Mouse (Mus musculus) stomach, embryonic 14.5 days (tissue): Measurements from ENCODE around the gene Slc10a7. TPM values are rescaled to one million over a fixed set of nuclear protein-coding genes. Genes with fewer than 3 reads are reported as not detected.

Source experiments
- ATAC-seq: fragments of 200-750 bp; cut with Nextera tagmentation; 2 replicates; pipeline ENCODE4 v1.8.0; 2017; ENCODE audit warnings: low read depth, moderate TSS enrichment; ENCODE audit not compliant: insufficient number of reproducible peaks, insufficient read depth, low FRiP score
- H3K27ac ChIP-seq: fragments of 300-500 bp; sonication (generic); 2 replicates; pipeline ENCODE4 v1.5.1; 2014; ENCODE audit warnings: mild to moderate bottlenecking, low read length, moderate library complexity, mixed read lengths
- H3K27me3 ChIP-seq: fragments of 300-500 bp; sonication (generic); 2 replicates; pipeline ENCODE4 v1.6.1; 2014; ENCODE audit warnings: low read length, control low read depth, mixed read lengths; ENCODE audit not compliant: control insufficient read depth, insufficient read depth
- H3K36me3 ChIP-seq: fragments of 300-500 bp; sonication (generic); 2 replicates; pipeline ENCODE4 v1.6.1; 2014; ENCODE audit warnings: mild to moderate bottlenecking, control low read depth, low read length, moderate library complexity, mixed read lengths; ENCODE audit not compliant: control insufficient read depth, insufficient read depth
- H3K4me1 ChIP-seq: fragments of 300-500 bp; sonication (generic); 2 replicates; pipeline ENCODE4 v1.6.1; 2014; ENCODE audit warnings: low read length, control low read depth, mixed read lengths; ENCODE audit not compliant: control insufficient read depth, insufficient read depth
- H3K4me2 ChIP-seq: fragments of 300-500 bp; sonication (generic); replicated peaks from 2 replicates; pipeline ENCODE4 v1.6.1; 2014; ENCODE audit warnings: low read depth, low read length, control low read depth
- H3K4me3 ChIP-seq: fragments of 300-500 bp; sonication (generic); 2 replicates; pipeline ENCODE4 v1.5.1; 2014; ENCODE audit warnings: low read depth, low read length, control low read depth
- H3K9ac ChIP-seq: fragments of 300-500 bp; sonication (generic); replicated peaks from 2 replicates; pipeline ENCODE4 v1.6.1; 2014; ENCODE audit warnings: low read depth, mild to moderate bottlenecking, control low read depth, low read length, moderate library complexity, mixed read lengths
- H3K9me3 ChIP-seq: fragments of 300-500 bp; sonication (generic); 2 replicates; pipeline ENCODE4 v1.6.1; 2016; ENCODE audit warnings: low read depth, low read length, control low read depth; ENCODE audit not compliant: control insufficient read depth
- WGBS: fragments of 180-500 bp; shearing (Covaris S2); extraction: QIAGEN DNeasy Blood & Tissue Kit; methylation state at CpG from one replicate; pipeline ENCODE4 v1.1.7; 2014; 5-methylcytosine and 5-hydroxymethylcytosine counted together
- polyA plus RNA-seq: library from polyadenylated mRNA; unstranded; fragments of >200 nt; fragmentation: Nextera tagmentation; extraction: Ambion mirVana; gene quantifications from 2 replicates; pipeline ENCODE4 v1.2.1, GENCODE M21; 2014

The Slc10a7 gene
- polyA plus RNA-seq, 1 experiment from 2014 or later: 14.6 TPM

- Histone ChIP-seq H3K4me2 (no peak overlapping the region), H3K36me3 (peaks cover 5% of the 10 kb centered on the region), H3K27me3 (no peaks in the 10 kb centered on the region), H3K9ac (no peak overlapping the region), H3K9me3 (no peaks in the 10 kb centered on the region), H3K4me3 (no peak overlapping the region), H3K27ac (no peak overlapping the region), H3K4me1 (no peaks in the 10 kb centered on the region)
- no peak for ATAC-seq
- 86% methylated on average over 14 of the region's 14 CpGs for WGBS
These were observed 219.1 kb downstream of the Slc10a7 start for GRCm38 (mm10) chr8:78728240-78728639.

- 36% methylated on average over 7 of the region's 7 CpGs for WGBS
- no peak for ATAC-seq
These were observed 223.3 kb downstream of the Slc10a7 start for GRCm38 (mm10) chr8:78732410-78732809.

GRCm38 (mm10) chr8:78732995-78733512 is 223.9 kb downstream of the Slc10a7 start:
- H3K36me3 ChIP-seq: peaks cover 5% of the 10 kb centered on the region
- no peaks in the 10 kb centered on the region for H3K27me3 ChIP-seq
- H3K9me3 ChIP-seq: no peaks in the 10 kb centered on the region
- no peaks in the 10 kb centered on the region for H3K4me1 ChIP-seq
- WGBS: 81% methylated on average over 12 of the region's 12 CpGs
- H3K27ac ChIP-seq: no peak overlapping the region
- H3K4me3 ChIP-seq: no peak overlapping the region
- H3K9ac ChIP-seq: no peak overlapping the region
- H3K4me2 ChIP-seq: no peak overlapping the region
- no peak for ATAC-seq

More at GRCm38 (mm10) chr8:78732410-78732809, 223.3 kb downstream of the Slc10a7 start:
- no peak overlapping the region for H3K4me2 ChIP-seq
- peaks cover 5% of the 10 kb centered on the region for H3K36me3 ChIP-seq
- H3K27me3 ChIP-seq: no peaks in the 10 kb centered on the region
- H3K27ac ChIP-seq: no peak overlapping the region
- H3K4me1 ChIP-seq: no peaks in the 10 kb centered on the region
- H3K9me3 ChIP-seq: no peaks in the 10 kb centered on the region
- no peak overlapping the region for H3K9ac ChIP-seq
- H3K4me3 ChIP-seq: no peak overlapping the region

- Histone ChIP-seq H3K36me3 (peaks cover 5% of the 10 kb centered on the region; the same call in 1 of the 2 replicates), H3K4me1 (no peaks in the 10 kb centered on the region), H3K4me3 (no peak overlapping the region), H3K27ac (no peak overlapping the region), H3K27me3 (no peaks in the 10 kb centered on the region), H3K9ac (no peak overlapping the region), H3K9me3 (no peaks in the 10 kb centered on the region), H3K4me2 (no peak overlapping the region)
- WGBS: 94% methylated on average over 9 of the region's 9 CpGs
- no peak for ATAC-seq
These were observed 225.8 kb downstream of the Slc10a7 start for GRCm38 (mm10) chr8:78734721-78735517.

- Histone ChIP-seq H3K4me3 (no peak overlapping the region), H3K9ac (no peak overlapping the region), H3K4me2 (no peak overlapping the region), H3K27me3 (no peaks in the 10 kb centered on the region), H3K27ac (no peak overlapping the region), H3K4me1 (peaks cover 16% of the 10 kb centered on the region), H3K36me3 (no peaks in the 10 kb centered on the region), H3K9me3 (no peaks in the 10 kb centered on the region)
- 93% methylated on average over 4 of the region's 4 CpGs for WGBS
- ATAC-seq: no peak
These were observed 229.2 kb downstream of the Slc10a7 start for GRCm38 (mm10) chr8:78738304-78738703.

- no peaks in the 10 kb centered on the region for H3K9me3 ChIP-seq
- WGBS: 35% methylated on average over 6 of the region's 6 CpGs
- no peak overlapping the region for H3K9ac ChIP-seq
- H3K27me3 ChIP-seq: no peaks in the 10 kb centered on the region
- no peaks in the 10 kb centered on the region for H3K36me3 ChIP-seq
- no peak overlapping the region for H3K4me2 ChIP-seq
- ATAC-seq: no peak
- peak overlapping the region; percentile 92 for H3K27ac ChIP-seq
- no peak overlapping the region for H3K4me3 ChIP-seq
- H3K4me1 ChIP-seq: peaks cover 16% of the 10 kb centered on the region
These were observed 231.8 kb downstream of the Slc10a7 start for GRCm38 (mm10) chr8:78740936-78741335.

GRCm38 (mm10) chr8:78741496-78741895 is 232.3 kb downstream of the Slc10a7 start:
- H3K27me3 ChIP-seq: no peaks in the 10 kb centered on the region
- peak overlapping the region; percentile 92 for H3K27ac ChIP-seq
- H3K4me2 ChIP-seq: no peak overlapping the region
- no peak overlapping the region for H3K9ac ChIP-seq
- 56% methylated on average over 3 of the region's 3 CpGs for WGBS
- H3K4me1 ChIP-seq: peaks cover 16% of the 10 kb centered on the region
- H3K36me3 ChIP-seq: no peaks in the 10 kb centered on the region
- H3K4me3 ChIP-seq: no peak overlapping the region
- no peak for ATAC-seq
- H3K9me3 ChIP-seq: no peaks in the 10 kb centered on the region

- Histone ChIP-seq H3K36me3 (no peaks in the 10 kb centered on the region), H3K27ac (peak overlapping the region; percentile 93), H3K4me3 (no peak overlapping the region), H3K27me3 (no peaks in the 10 kb centered on the region), H3K9me3 (no peaks in the 10 kb centered on the region), H3K9ac (no peak overlapping the region), H3K4me2 (no peak overlapping the region), H3K4me1 (peaks cover 16% of the 10 kb centered on the region)
- WGBS: 25% methylated on average over 3 of the region's 3 CpGs
- ATAC-seq: peak; percentile 25; the same call in 1 of the 2 replicates
These were observed 232.8 kb downstream of the Slc10a7 start for GRCm38 (mm10) chr8:78741965-78742364.
